Mouse (Mus musculus) erythroblast, embryonic 14.5 days (primary cell): ENCODE results near the gene Mcrip2. TPM values are rescaled to one million over a fixed set of nuclear protein-coding genes. Genes with fewer than 3 reads are reported as not detected.

ENCODE experiments used
- H3K27me3 ChIP-seq: 2 replicates; pipeline ENCODE4 v1.6.1; 2012; ENCODE audit warnings: inconsistent platforms; ENCODE audit not compliant: control insufficient read depth
- H3K36me3 ChIP-seq: 2 replicates; pipeline ENCODE4 v1.6.1; 2012; ENCODE audit warnings: mild to moderate bottlenecking, inconsistent platforms; ENCODE audit not compliant: control insufficient read depth
- H3K4me1 ChIP-seq: 2 replicates; pipeline ENCODE4 v1.6.1; 2012; ENCODE audit warnings: inconsistent platforms; ENCODE audit not compliant: control insufficient read depth
- H3K4me3 ChIP-seq: replicated peaks from 2 replicates; pipeline ENCODE3; 2012; ENCODE audit warnings: moderate library complexity, mild to moderate bottlenecking, inconsistent platforms
- H3K9me3 ChIP-seq: 2 replicates; pipeline ENCODE4 v1.6.1; 2012; ENCODE audit warnings: low read length, inconsistent platforms, mixed read lengths; ENCODE audit not compliant: control insufficient read depth
- GATA1 ChIP-seq: IDR thresholded peaks from 2 replicates; pipeline ENCODE4 v1.6.1; 2012; ENCODE audit warnings: low read length, inconsistent platforms, mixed read lengths
- TAL1 ChIP-seq: IDR thresholded peaks from 3 replicates; pipeline ENCODE4 v1.6.1; 2012; ENCODE audit warnings: low read length, inconsistent platforms, mixed read lengths
- polyA plus RNA-seq: library from polyadenylated mRNA; stranded (reverse); fragments of >175 nt; gene quantifications from 2 replicates; pipeline ENCODE4 v1.2.3, GENCODE M21; 2012

The Mcrip2 gene
- polyA plus RNA-seq, 1 experiment, result 4.0 TPM

- Histone ChIP-seq H3K36me3 (peaks cover 10% of the 10 kb centered on the region), H3K9me3 (no peaks in the 10 kb centered on the region), H3K4me3 (no peak overlapping the region), H3K4me1 (peaks cover 56% of the 10 kb centered on the region), H3K27me3 (no peaks in the 10 kb centered on the region)
- TF ChIP-seq TAL1 (no peak), GATA1 (no peak)
These were observed 1.4 kb upstream of the Mcrip2 start for GRCm38 (mm10) chr17:25869954-25870353.

DNA sequence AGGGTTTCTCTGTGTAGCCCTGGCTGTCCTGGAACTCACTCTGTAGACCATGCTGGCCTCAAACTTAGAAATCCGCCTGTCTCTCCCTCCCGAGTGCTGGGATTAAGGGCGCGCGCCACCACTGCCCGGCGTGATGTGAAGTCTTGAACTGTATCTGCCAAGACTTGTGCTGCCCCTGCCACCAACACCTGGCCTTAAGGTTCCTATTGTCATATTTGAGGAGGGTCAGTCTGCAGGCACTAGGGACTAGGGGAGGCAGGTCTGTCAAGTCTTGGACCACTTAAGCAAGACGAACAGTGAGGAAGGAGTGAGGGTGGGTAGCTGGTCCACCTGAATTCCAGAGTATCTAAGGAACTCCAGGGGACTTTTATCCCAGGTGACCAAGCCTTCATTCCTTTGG is 934 bp upstream of the Mcrip2 start:
- no peak overlapping the region for H3K4me3 ChIP-seq
- H3K27me3 ChIP-seq, result no peaks in the 10 kb centered on the region
- peaks cover 55% of the 10 kb centered on the region for H3K4me1 ChIP-seq
- H3K36me3 ChIP-seq, result peaks cover 14% of the 10 kb centered on the region
- TF ChIP-seq TAL1, result no peak
- no peaks in the 10 kb centered on the region for H3K9me3 ChIP-seq

DNA sequence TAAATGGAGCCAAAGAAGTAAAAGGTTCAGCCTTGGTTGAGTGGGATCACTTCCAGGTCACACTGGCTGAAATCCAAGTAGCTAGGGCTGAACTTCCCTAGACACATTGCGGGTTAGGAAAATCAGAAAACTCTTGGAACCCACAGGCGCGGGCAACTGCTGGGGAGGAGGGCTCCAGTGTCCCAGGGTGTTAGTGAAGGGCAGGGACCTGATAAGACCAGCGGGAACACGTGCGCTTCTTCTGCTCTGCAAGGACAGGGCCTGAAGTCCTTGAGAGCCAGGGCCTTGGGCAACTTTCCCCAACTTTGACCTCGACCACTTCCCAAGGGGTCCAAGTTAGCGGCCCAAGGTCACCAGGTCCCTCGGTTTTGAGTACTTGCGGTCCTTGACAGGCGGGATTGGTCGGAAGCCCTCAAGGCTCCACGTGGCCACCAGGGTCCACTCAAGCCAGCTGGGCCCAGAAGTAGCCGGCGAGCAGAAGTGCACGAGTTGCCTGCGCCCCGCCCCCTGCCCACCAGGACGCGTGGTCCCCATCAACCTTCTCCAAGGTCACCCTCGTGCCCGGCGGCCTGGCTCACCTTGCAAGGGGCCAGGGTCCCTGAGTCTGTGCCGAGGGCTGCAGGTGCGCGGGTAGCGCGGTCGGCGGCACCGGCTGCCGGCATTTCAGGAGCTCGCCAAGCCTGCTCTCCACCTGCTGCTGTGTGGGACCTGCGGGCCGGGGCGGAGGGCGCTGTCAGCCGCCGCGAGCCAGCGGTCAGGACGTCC is 546 bp downstream of the Mcrip2 start:
- Histone ChIP-seq H3K27me3 (no peaks in the 10 kb centered on the region), H3K4me3 (peak overlapping the region; percentile 67), H3K9me3 (no peaks in the 10 kb centered on the region), H3K36me3 (peaks cover 26% of the 10 kb centered on the region), H3K4me1 (peaks cover 46% of the 10 kb centered on the region)
- no peak for TF ChIP-seq TAL1
- no peak for TF ChIP-seq GATA1

DNA sequence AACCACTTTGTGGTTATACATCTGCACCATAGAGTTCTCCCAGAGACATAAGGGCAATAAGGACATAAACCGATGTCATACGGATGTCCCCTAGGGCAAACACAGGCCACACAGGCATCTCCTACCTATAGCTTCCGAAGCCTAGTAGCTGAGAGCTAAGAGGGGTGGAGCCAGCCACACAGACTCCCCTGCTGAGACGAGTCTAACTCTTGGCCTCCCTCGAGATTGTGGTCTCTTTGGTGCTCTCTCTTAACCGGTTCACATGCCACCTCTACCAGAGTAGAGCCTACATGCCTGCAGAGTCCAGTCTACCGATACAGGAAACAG is 1.1 kb downstream of the Mcrip2 start:
- no peaks in the 10 kb centered on the region for H3K9me3 ChIP-seq
- peaks cover 26% of the 10 kb centered on the region for H3K36me3 ChIP-seq
- no peaks in the 10 kb centered on the region for H3K27me3 ChIP-seq
- peaks cover 49% of the 10 kb centered on the region for H3K4me1 ChIP-seq
- H3K4me3 ChIP-seq, result peak overlapping the region; percentile 67
- TF ChIP-seq TAL1 (no peak), GATA1 (no peak)

- Histone ChIP-seq H3K27me3 (no peaks in the 10 kb centered on the region), H3K4me3 (no peak overlapping the region), H3K9me3 (no peaks in the 10 kb centered on the region), H3K36me3 (peaks cover 26% of the 10 kb centered on the region), H3K4me1 (peaks cover 60% of the 10 kb centered on the region)
- no peak for TF ChIP-seq GATA1
- no peak for TF ChIP-seq TAL1
These were observed 2.4 kb downstream of the Mcrip2 start for GRCm38 (mm10) chr17:25866172-25866571.

DNA sequence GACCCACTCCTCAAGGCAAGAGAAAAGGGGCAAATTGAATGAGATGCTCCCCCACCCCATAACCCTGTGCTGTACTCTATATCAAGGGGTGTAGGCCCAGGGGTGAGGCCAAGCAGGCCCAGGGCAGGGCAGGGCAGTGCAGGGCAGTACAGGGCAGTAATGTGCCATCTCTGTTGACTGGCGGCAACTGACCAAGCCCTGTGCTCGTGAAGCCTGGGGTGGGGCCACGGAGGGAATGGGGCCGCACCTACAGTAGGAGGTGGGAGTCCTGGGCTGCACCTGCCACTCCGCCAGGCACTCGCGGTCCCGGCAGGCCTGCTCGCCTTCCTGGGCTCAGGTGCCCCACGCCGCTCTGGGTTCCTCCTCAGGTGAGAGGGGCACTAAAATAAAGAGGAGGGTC is 3.3 kb downstream of the Mcrip2 start:
- H3K4me3 ChIP-seq, result no peak overlapping the region
- TF ChIP-seq GATA1 (no peak), TAL1 (no peak)
- H3K27me3 ChIP-seq, result no peaks in the 10 kb centered on the region
- peaks cover 68% of the 10 kb centered on the region for H3K4me1 ChIP-seq
- H3K36me3 ChIP-seq, result peaks cover 28% of the 10 kb centered on the region
- H3K9me3 ChIP-seq, result no peaks in the 10 kb centered on the region

- no peaks in the 10 kb centered on the region for H3K9me3 ChIP-seq
- H3K4me1 ChIP-seq, result peaks cover 75% of the 10 kb centered on the region
- H3K36me3 ChIP-seq, result peaks cover 38% of the 10 kb centered on the region
- no peak overlapping the region for H3K4me3 ChIP-seq
- H3K27me3 ChIP-seq, result no peaks in the 10 kb centered on the region
- TF ChIP-seq GATA1, result no peak
- no peak for TF ChIP-seq TAL1
These were observed 4.3 kb downstream of the Mcrip2 start for GRCm38 (mm10) chr17:25864311-25864710.

GRCm38 (mm10) chr17:25863681-25864080 is 4.9 kb downstream of the Mcrip2 start:
- TF ChIP-seq TAL1 (no peak), GATA1 (no peak)
- no peaks in the 10 kb centered on the region for H3K9me3 ChIP-seq
- peaks cover 44% of the 10 kb centered on the region for H3K36me3 ChIP-seq
- no peaks in the 10 kb centered on the region for H3K27me3 ChIP-seq
- peaks cover 76% of the 10 kb centered on the region for H3K4me1 ChIP-seq
- no peak overlapping the region for H3K4me3 ChIP-seq

DNA sequence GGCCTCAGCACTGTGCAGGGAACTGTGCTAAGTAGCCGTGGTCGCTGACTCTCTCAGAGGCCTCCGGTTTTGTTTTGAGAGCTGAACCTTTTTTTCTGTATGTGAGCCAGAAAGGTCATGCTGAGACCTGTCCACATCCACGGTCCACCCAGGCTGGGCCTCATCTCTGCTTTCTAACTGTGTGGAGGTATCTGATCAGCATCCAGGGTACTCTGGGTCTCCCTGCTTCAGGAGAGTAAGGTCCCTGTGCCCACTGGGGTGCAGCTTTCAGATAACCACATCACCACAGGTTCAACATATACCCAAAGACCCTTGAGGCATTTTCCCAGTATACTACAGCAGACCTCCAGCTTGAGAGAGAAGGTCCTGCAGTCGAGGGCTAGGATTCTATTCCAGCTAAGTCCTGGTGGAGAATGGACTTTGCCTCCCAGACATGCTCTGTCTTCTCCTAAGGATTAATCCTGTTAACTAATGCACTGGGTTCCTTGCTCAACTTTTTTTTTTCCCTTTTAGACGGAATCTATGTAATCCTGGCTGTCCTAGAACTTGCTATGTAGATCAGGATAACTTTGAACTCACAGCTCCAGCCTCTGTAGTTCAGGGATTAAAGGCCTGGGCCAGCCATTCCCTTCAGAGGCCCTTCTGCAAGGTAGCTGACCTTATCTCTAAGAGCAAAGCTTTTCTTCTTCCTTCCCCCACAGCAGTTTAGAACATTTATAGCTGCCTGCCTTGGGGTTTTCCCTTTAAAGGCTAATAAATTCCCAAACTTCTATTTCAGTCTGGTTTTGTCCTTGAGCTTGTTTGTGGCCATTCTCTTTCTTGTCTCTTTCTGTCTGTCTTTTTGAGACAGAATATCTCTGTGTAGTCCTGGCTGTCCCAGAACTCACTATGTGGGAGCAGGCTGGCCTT is 6.6 kb downstream of the Mcrip2 start:
- TF ChIP-seq TAL1 (no peak), GATA1 (no peak)
- Histone ChIP-seq H3K4me1 (peaks cover 66% of the 10 kb centered on the region), H3K36me3 (peaks cover 56% of the 10 kb centered on the region), H3K9me3 (no peaks in the 10 kb centered on the region), H3K27me3 (no peaks in the 10 kb centered on the region), H3K4me3 (peak overlapping the region; percentile 72)
